Mouse (Mus musculus): ENCODE data around the gene Anp32e. TPM values are rescaled to one million over a fixed set of nuclear protein-coding genes. Genes with fewer than 3 reads are reported as not detected.
"Not testable (repeated sequence)": the region's sequence is repeated elsewhere in the genome, so short reads cannot be mapped to it uniquely, and the experiment has no call there.

Gene Anp32e
- polyA plus RNA-seq, 1 experiment from 2014 or later, result 67.2 TPM

GRCm38 (mm10) chr3:95894317-95895160 lies 34.5 kb upstream of the Anp32e start:
- Histone ChIP-seq H3K27me3 (ENCODE audit: control insufficient read depth, insufficient read depth, low read length) (no peaks in the 10 kb centered on the region), H3K27ac (replicated peaks) (peak overlapping the region; percentile 87), H3K9ac (ENCODE audit: low read length) (peak overlapping the region; percentile 74), H3K4me1 (replicated peaks; ENCODE audit: control insufficient read depth, insufficient read depth) (0 out of 2 replicates have a peak, but pooled peaks cover 3% of the 10 kb centered on the region), H3K9me3 (ENCODE audit: control insufficient read depth, low read length) (no peaks in the 10 kb centered on the region), H3K36me3 (ENCODE audit: control insufficient read depth, insufficient read depth, low read length) (0 out of 2 replicates have a peak, but pooled peaks cover 5% of the 10 kb centered on the region), H3K4me3 (ENCODE audit: low read depth, low read length) (peak overlapping the region; percentile 58), H3K4me2 (replicated peaks; ENCODE audit: low read depth) (peak overlapping the region; percentile 77)
- TF ChIP-seq EP300 (optimal IDR thresholded peaks at IDR 0.05), result no peak
- no peak for TF ChIP-seq CTCF (IDR thresholded peaks at IDR 0.05; ENCODE audit: low read depth)
- ATAC-seq (ENCODE audit: low FRiP score, low TSS enrichment) (0 out of 2 replicates have a peak, but pooled peaks have one; percentile 1), DNase-seq (ENCODE audit: low spot score) (peak; percentile 54)
- WGBS, result 5% methylated on average over 14 of the region's 16 CpGs

DNA sequence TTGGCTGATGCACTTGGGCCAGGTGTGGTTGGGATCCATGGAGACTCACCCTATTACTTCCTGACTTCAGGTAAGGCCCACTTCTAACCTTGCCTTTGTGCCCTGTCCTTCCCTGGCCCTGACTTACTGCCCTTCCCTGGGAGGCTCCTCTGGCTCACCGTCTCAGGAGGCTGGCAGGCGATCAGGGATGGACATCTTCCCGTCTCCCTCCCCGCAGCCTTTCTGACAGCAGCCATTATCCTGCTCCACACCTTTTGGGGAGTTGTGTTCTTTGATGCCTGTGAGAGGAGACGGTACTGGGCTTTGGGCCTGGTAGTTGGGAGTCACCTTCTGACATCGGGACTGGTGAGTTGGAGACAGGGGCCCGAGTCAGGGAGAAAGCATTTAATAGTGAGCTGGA lies 33.5 kb upstream of the Anp32e start:
- H3K27me3 ChIP-seq (ENCODE audit: control insufficient read depth, insufficient read depth, low read length); H3K4me1 ChIP-seq (replicated peaks; ENCODE audit: control insufficient read depth, insufficient read depth); ATAC-seq (ENCODE audit: low FRiP score, low TSS enrichment); H3K9ac ChIP-seq (ENCODE audit: low read length); H3K4me2 ChIP-seq (replicated peaks; ENCODE audit: low read depth); H3K9me3 ChIP-seq (ENCODE audit: control insufficient read depth, low read length); H3K4me3 ChIP-seq (ENCODE audit: low read depth, low read length); H3K27ac ChIP-seq (replicated peaks); H3K36me3 ChIP-seq (ENCODE audit: control insufficient read depth, insufficient read depth, low read length); DNase-seq (ENCODE audit: low spot score): not testable (repeated sequence)
- 85% methylated on average over 7 of the region's 7 CpGs for WGBS

DNA sequence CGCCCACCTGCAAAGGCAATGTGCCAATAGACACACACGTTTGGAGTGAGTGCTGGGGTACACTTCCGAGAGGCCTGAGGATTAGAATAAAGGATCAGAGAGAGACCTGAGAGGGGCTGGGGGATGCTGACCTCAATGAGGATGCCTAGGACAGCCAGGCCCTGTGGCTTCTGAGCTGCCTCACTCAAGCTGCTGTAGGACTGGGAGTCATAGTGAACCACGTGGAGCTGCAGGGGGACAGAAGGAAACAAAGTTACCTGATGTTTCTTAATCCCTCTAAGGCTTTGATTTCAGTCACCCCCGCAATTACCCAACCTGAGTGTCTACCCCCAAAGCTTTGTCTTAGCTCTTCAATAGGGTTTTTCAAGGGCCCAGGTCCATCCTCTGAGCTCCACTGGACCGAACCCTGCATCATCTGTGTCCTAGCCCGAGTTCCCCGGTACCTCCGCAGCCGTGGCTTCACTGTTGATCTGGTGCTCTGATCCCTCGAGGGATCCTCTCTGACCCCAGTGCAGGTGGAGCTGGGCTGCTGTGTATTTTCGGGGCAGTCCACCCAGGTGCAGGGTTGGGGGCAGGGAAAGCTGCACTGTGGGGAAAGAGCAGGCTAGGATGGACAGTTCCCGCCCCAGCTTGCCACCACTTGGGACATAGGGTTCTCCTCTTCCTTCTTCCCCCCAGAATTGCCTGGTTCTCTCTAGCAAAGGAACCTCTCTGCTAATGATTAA lies 29.1 kb upstream of the Anp32e start:
- H3K4me3 ChIP-seq (ENCODE audit: low read depth, low read length), result no peak overlapping the region
- 0 out of 2 replicates have a peak, but pooled peaks cover 5% of the 10 kb centered on the region for H3K36me3 ChIP-seq (ENCODE audit: control insufficient read depth, insufficient read depth, low read length)
- TF ChIP-seq EP300 (optimal IDR thresholded peaks at IDR 0.05) (no peak), CTCF (IDR thresholded peaks at IDR 0.05; ENCODE audit: low read depth) (no peak)
- 61% methylated on average over 13 of the region's 13 CpGs for WGBS
- H3K9ac ChIP-seq (ENCODE audit: low read length), result no peak overlapping the region
- no peaks in the 10 kb centered on the region for H3K27me3 ChIP-seq (ENCODE audit: control insufficient read depth, insufficient read depth, low read length)
- no peak overlapping the region for H3K27ac ChIP-seq (replicated peaks)
- no peak overlapping the region for H3K4me2 ChIP-seq (replicated peaks; ENCODE audit: low read depth)
- DNase-seq (ENCODE audit: low spot score) (no peak), ATAC-seq (ENCODE audit: low FRiP score, low TSS enrichment) (no peak)
- H3K4me1 ChIP-seq (replicated peaks; ENCODE audit: control insufficient read depth, insufficient read depth), result no peaks in the 10 kb centered on the region
- H3K9me3 ChIP-seq (ENCODE audit: control insufficient read depth, low read length), result no peaks in the 10 kb centered on the region

DNA sequence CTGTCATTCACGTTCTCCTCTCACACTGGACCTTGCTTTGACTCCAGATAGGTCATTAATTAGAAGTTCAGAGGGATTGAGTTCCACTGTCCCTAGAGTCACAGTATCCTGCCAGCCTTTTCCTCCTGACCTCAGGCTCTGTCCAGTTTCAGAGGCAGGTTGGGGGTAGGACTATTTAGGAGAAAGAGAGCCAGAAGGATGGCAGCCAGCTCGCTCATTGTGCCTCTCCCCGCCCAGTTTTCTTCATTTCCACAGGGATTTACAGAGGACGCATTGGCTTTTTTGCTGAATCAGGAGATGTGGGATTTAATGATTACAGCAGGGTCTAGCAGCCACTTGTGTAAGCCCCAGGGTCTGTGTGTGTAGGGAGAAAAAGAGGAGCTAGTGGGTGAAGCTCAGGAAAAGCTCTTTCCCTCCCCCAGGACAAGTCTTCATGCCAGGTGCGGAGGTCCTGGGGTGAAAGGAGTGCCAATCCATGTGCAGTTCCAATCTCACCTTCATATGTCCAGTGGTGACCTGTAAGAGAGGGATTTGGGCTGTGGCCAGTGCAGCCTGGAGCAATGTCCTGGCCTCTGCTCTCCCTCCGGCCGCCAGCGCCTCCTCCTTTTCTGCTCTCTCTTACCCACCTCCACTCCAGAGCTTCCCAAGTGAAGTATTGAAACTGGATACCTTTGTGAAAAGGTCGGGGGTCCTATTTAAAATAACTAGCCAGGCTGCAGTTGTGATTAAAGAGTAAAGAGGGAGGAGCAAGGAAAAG lies 27.3 kb upstream of the Anp32e start:
- ATAC-seq (ENCODE audit: low FRiP score, low TSS enrichment), result no peak
- TF ChIP-seq CTCF (IDR thresholded peaks at IDR 0.05; ENCODE audit: low read depth), result no peak
- TF ChIP-seq EP300 (optimal IDR thresholded peaks at IDR 0.05), result no peak
- Histone ChIP-seq H3K4me3 (ENCODE audit: low read depth, low read length) (no peak overlapping the region), H3K4me2 (replicated peaks; ENCODE audit: low read depth) (no peak overlapping the region), H3K9me3 (ENCODE audit: control insufficient read depth, low read length) (no peaks in the 10 kb centered on the region), H3K27me3 (ENCODE audit: control insufficient read depth, insufficient read depth, low read length) (no peaks in the 10 kb centered on the region), H3K4me1 (replicated peaks; ENCODE audit: control insufficient read depth, insufficient read depth) (peaks cover 5% of the 10 kb centered on the region; the same call in 1 of the 2 replicates), H3K36me3 (ENCODE audit: control insufficient read depth, insufficient read depth, low read length) (0 out of 2 replicates have a peak, but pooled peaks cover 5% of the 10 kb centered on the region), H3K27ac (replicated peaks) (no peak overlapping the region), H3K9ac (ENCODE audit: low read length) (no peak overlapping the region)
- WGBS, result 51% methylated on average over 9 of the region's 9 CpGs
- DNase-seq (ENCODE audit: low spot score), result no peak

- H3K27me3 ChIP-seq (ENCODE audit: control insufficient read depth, insufficient read depth, low read length), result no peaks in the 10 kb centered on the region
- TF ChIP-seq CTCF (IDR thresholded peaks at IDR 0.05; ENCODE audit: low read depth) (no peak), EP300 (optimal IDR thresholded peaks at IDR 0.05) (no peak)
- H3K9me3 ChIP-seq (ENCODE audit: control insufficient read depth, low read length), result no peaks in the 10 kb centered on the region
- peaks cover 5% of the 10 kb centered on the region; the same call in 1 of the 2 replicates for H3K4me1 ChIP-seq (replicated peaks; ENCODE audit: control insufficient read depth, insufficient read depth)
- H3K36me3 ChIP-seq (ENCODE audit: control insufficient read depth, insufficient read depth, low read length), result 0 out of 2 replicates have a peak, but pooled peaks cover 5% of the 10 kb centered on the region
- H3K4me3 ChIP-seq (ENCODE audit: low read depth, low read length), result no peak overlapping the region
- no peak overlapping the region for H3K27ac ChIP-seq (replicated peaks)
- DNase-seq (ENCODE audit: low spot score) (no peak), ATAC-seq (ENCODE audit: low FRiP score, low TSS enrichment) (no peak)
- no peak overlapping the region for H3K9ac ChIP-seq (ENCODE audit: low read length)
- H3K4me2 ChIP-seq (replicated peaks; ENCODE audit: low read depth), result no peak overlapping the region
These were observed 26.7 kb upstream of the Anp32e start for GRCm38 (mm10) chr3:95902373-95902625.

Data from stomach, postnatal 0 days (tissue).